Mouse (Mus musculus) megakaryocyte-erythroid progenitor cell, adult 5-6 weeks (primary cell): ENCODE measurements around the gene Dnah17. TPM values are rescaled to one million over a fixed set of nuclear protein-coding genes. Genes with fewer than 3 reads are reported as not detected.

Source experiments
- ATAC-seq: replicated peaks from 2 replicates; pipeline ENCODE4 v1.8.0; 2016; ENCODE audit warnings: mild to moderate bottlenecking, inconsistent platforms; ENCODE audit not compliant: severe bottlenecking, poor library complexity, low FRiP score, low TSS enrichment
- total RNA-seq, 2 experiments: library from RNA; stranded (forward) in 1 of 2; stranded (reverse) in 1 of 2; fragments of 200-1000, 215-1000 nt in 1 of 2; fragments of >200 nt in 1 of 2; fragmentation: Nextera tagmentation in 1 of 2; gene quantifications; 2 replicates each; pipeline ENCODE4 v1.2.3; 2014 to 2017

Gene Dnah17
- total RNA-seq, 2 experiments from 2014 or later: 1.2 TPM; not detected in 1

- ATAC-seq: no peak
These were observed 126.7 kb downstream of the Dnah17 start for GRCm38 (mm10) chr11:118003718-118004117.

GRCm38 (mm10) chr11:118003176-118003575 lies 127.3 kb downstream of the Dnah17 start:
- ATAC-seq: no peak

- ATAC-seq: peak; percentile 93
These were observed 129.7 kb downstream of the Dnah17 start for GRCm38 (mm10) chr11:118000565-118001215.

DNA sequence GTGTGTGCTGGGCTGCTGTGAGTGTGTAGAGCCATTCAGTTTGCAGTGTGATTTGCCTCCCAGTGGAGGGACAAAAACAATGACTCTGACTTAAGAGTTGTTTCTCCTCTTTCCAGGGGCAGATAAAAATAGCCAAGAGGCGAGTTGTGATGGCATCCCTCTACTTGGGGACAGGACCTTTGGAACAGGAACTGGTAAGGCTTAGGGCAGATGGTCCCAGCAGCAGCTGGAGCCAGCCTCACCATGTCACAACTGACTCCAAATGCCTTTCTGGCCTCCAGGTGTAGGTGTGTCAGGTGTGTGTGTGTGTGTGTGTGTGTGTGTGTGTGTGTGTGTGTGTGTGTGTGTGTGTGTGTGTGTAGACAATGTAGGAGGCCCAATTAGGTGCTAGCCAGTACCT lies 130.4 kb downstream of the Dnah17 start:
- no peak for ATAC-seq

DNA sequence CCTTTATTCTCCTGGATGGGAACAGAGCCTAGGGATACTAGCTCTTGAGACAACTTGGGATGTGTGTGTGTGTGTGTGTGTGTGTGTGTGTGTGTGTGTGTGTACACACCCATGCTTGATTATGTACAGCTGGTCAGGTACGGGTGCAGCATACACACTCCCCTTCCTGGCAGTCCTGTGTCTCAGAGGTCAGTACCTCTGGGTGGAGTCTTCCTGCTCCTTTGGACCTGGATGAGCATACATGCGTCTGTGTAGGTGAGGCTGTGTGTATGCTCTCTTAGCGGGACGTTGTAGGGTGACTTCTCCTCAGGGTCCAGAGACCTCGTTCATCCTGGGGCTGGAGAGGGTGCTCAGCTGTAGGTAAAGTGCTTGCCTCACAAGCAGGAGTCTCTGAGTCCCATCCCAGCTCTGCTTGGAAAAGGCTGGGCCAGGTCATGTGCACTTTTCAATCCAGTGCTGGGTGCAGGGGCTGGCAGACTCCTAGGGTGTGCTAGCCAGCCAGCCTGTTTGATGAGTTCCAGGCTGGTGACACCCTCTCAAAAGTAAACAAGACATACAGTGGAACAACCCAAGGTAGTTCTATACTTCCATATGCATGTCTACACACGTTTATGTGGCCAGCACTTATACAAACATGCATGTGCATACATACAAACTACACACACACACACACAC lies 131.0 kb downstream of the Dnah17 start:
- ATAC-seq: no peak

GRCm38 (mm10) chr11:117998356-117998755 lies 132.1 kb downstream of the Dnah17 start:
- ATAC-seq: no peak

GRCm38 (mm10) chr11:117997085-117997484 lies 133.3 kb downstream of the Dnah17 start:
- ATAC-seq: no peak

DNA sequence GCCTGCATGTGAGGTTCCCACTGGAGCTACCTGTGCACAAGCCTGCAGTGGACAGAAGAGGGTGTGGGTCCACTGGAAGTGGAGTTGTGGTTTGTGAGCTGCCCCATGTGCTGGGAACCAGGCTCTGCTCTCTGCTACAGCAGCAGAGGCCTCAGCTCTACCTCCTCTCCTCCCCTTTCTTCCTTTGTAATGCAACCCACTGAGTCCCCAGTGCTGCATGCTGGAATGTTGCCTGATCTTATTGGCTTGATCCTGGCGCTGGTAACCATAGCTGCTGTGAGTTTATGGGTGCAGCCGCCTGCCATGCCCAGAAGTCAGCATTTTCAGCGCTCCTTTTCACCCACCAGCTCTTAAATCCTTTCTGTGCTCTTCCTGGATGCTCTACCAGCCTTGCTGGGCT lies 134.4 kb downstream of the Dnah17 start:
- ATAC-seq: no peak

DNA sequence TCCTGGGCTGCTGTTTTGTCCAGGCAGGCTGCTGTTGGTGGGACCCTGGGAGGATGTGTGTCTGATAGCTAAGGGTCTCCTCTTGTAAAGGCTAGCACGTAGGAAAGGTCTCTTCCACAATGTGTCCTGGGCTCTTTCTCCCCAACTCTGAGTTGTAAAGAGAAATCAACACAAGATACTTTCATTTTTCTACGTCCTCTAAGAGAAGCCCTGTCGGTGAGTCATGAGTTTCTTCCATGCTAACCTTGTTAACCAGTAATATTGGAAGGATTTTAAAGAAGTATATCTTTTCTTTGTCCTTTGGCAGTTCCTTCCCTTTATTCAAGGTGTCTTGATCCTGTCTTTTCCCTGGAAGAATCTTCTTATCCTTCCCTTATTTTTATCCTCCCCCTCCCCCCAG lies 134.8 kb downstream of the Dnah17 start:
- no peak for ATAC-seq

GRCm38 (mm10) chr11:117995255-117995654 lies 135.2 kb downstream of the Dnah17 start:
- ATAC-seq: no peak

DNA sequence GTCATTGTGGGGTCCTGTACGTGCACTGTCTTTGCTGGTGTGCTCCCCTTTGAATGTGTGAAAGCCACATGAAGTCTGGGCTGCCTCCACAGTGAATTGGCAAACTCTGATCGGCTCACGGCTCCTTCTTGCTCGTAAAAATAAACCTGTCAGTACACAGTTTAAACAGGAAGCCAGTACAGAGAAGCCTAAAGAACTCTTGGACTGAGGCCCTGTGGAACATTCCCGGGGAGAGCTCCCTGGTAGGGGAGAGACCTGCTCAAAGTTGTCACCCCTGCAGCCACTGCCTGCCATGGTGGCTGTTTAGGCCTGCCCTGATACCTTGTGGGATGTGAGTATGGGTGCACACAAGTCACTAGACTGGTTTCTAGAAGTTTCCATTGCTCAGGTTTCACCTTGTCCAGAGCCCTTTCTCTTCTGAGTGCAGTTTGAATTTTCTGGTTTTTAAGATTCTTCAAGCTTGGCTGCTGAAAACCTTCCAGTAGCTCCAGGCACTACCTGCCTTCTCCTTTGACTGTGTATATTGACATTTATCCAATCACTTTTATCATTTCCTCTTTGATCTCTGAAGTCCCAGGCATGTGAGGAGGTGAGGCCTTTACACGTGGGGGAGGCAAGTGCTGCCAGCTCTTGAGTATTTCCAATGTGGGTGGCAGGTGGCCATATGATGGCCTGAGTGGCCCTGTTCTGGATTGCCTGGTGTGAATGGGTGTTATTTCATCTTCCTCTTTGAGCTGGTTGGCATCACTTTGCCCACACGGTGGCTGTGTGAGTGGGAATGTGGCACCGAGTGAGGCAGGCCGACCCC lies 136.0 kb downstream of the Dnah17 start:
- ATAC-seq: no peak

DNA sequence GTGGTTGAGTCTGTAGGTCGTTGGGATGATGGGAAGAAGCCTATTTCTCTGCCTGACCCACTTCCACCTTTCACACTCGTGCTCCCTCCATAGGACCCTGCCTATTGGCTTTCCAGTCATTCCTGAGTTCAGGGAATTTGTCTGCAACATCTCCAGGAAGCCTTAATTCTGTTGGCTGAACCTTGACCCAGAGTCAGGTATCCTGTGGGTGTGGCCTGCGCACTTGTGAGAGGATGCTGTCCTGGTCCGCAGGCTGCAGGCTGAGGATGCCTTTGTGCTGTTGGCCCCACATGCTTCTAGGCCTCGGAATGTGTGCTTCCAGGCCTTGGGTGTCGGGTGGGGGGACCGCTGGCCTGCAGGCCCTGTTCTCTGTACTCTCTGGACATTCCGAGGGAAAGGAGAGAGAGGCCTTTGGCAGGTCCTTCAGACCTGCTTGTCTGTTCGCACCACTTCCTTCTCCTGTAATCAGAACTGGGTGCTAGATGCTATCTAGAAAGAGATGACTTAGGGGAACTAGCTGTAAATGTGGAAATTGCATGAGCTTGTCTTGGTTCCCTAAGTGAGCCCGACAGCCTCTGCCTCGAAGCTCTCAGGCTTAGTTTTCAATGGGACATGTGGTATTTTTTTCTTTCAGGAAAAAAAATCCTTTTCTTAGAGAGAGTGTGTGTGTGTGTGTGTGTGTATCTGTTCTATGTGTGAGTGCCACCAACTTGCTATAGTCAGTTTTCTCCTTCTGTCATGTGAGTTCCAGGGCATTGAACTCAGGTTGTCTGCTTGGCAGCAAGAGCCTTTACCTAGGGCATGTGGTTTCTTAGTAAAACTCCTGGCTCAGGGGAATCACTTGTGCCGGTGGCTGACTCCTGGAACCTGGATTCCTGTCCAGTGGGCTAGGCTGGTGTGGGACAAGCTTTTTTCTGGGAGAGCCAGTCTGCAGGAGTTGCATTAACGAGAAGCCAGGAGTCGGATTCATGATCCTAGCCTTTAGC lies 137.0 kb downstream of the Dnah17 start:
- no peak for ATAC-seq

GRCm38 (mm10) chr11:117991502-117992470 lies 138.6 kb downstream of the Dnah17 start:
- no peak for ATAC-seq

GRCm38 (mm10) chr11:117989926-117990325 lies 140.5 kb downstream of the Dnah17 start:
- no peak for ATAC-seq

GRCm38 (mm10) chr11:117989241-117989640 lies 141.2 kb downstream of the Dnah17 start:
- ATAC-seq: no peak

- peak; percentile 78 for ATAC-seq
These were observed 142.5 kb downstream of the Dnah17 start for GRCm38 (mm10) chr11:117987968-117988367.

DNA sequence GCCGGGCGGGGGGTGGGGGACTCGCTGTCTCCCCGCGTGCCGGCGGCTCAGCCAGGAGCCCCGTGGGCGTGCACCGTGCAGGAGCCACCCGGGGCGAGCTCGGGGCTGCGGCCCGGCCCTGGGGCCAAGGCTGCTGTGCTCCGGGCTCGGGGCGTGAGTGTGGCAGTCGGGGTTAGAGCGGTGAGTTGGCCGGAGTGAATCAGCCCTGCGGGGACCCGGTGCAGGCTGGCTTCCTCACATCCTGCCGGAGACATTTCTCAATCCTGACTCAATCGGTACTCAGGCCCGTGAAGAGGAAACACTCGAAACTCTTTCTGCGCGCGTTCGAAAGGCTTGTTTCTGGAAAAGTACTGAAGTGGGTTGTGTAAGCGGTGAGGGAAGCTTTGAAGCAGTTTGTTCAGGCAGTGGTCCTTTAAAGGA lies 143.4 kb downstream of the Dnah17 start:
- no peak for ATAC-seq
